Comparison of ENCODE assay signal across 11 mouse cellular contexts in the genomic region with DNA sequence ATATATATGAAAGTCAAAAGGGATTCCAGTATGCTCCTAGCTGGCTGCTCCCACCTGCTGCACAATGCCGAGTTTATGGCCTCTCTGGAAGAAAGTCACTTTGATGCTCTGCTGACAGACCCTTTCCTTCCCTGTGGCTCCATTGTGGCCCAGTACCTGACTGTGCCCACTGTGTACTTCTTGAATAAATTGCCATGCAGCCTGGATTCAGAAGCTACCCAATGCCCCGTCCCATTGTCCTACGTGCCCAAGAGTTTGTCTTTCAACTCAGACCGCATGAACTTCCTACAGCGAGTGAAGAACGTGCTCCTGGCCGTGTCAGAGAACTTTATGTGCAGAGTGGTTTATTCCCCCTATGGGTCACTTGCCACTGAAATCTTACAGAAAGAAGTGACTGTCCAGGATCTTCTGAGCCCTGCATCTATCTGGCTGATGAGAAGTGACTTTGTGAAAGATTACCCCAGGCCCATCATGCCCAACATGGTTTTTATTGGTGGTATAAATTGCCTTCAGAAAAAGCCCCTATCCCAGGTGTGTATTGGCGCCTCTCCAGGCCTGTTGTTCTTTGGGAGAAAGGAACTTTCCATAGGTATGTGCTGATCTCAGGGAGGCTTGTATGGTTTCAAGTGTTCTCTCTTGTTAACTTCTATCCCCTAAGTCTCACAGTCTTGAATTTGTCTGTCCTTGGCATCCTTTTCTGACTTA. TPM values are rescaled to one million over a fixed set of nuclear protein-coding genes. Genes with fewer than 3 reads are reported as not detected.
DNase-seq lines count a peak whose midpoint lies in the region; ATAC-seq and TF ChIP-seq lines count a peak whose summit lies in the region.
"Had no signal": no experiment of that assay in that cellular context is flagged by ENCODE, and none has a peak within 500 bp of the region (broad histone marks: within the 10 kb centered on the region; RNA-seq: fewer than 3 reads in every experiment).

No protein-coding gene starts in this region.

- TF ChIP-seq POLR2A in heart, adult 2 months (IDR thresholded peaks at IDR 0.05; ENCODE audit: insufficient read depth, low read depth, low read length) = no peak

- H3K4me2 ChIP-seq in forebrain, postnatal 0 days (ENCODE audit: low read depth) = no peak overlapping the region
- no peak overlapping the region for H3K4me2 ChIP-seq in midbrain, embryonic 11.5 days
- H3K4me2 ChIP-seq: embryonic facial prominence, embryonic 12.5 days had no signal

- intact Hi-C loops in heart, adult 2 months (cut with DNase I) = no loop called here

- 0 out of 2 replicates have a peak, but pooled peaks have one; percentile 12 for ATAC-seq in forebrain, postnatal 0 days
- peak; percentile 18; the same call in 1 of the 2 replicates for ATAC-seq in midbrain, embryonic 11.5 days (ENCODE audit: low FRiP score)
- ATAC-seq: Patski had no signal

- no peaks in the 10 kb centered on the region for H3K36me3 ChIP-seq in heart, adult 2 months (ENCODE audit: control insufficient read depth, insufficient read depth, low read length)
- no peaks in the 10 kb centered on the region for H3K36me3 ChIP-seq in forebrain, postnatal 0 days (ENCODE audit: insufficient read depth)
- H3K36me3 ChIP-seq in midbrain, embryonic 11.5 days (ENCODE audit: control insufficient read depth, insufficient read depth, low read length) = no peaks in the 10 kb centered on the region
- H3K36me3 ChIP-seq: embryonic facial prominence, embryonic 12.5 days had no signal

- H3K9ac ChIP-seq in heart, adult 2 months (ENCODE audit: low read depth, low read length) = no peak overlapping the region
- H3K9ac ChIP-seq in forebrain, postnatal 0 days = no peak overlapping the region
- no peak overlapping the region for H3K9ac ChIP-seq in midbrain, embryonic 11.5 days (ENCODE audit: low read length)
- H3K9ac ChIP-seq: embryonic facial prominence, embryonic 12.5 days had no signal

- H3K4me3 ChIP-seq in heart, adult 2 months = no peak overlapping the region
- no peak overlapping the region for H3K4me3 ChIP-seq in forebrain, postnatal 0 days (ENCODE audit: low read depth, low read length)
- no peak overlapping the region for H3K4me3 ChIP-seq in midbrain, embryonic 11.5 days (ENCODE audit: low read depth, low read length)
- H3K4me3 ChIP-seq: embryonic facial prominence, embryonic 12.5 days had no signal

- no peaks in the 10 kb centered on the region for H3K27me3 ChIP-seq in heart, adult 2 months (ENCODE audit: control insufficient read depth, insufficient read depth, low read length)
- no peaks in the 10 kb centered on the region for H3K27me3 ChIP-seq in forebrain, postnatal 0 days (ENCODE audit: insufficient read depth, low read length)
- H3K27me3 ChIP-seq in midbrain, embryonic 11.5 days (ENCODE audit: control insufficient read depth, insufficient read depth, low read length) = no peaks in the 10 kb centered on the region
- H3K27me3 ChIP-seq: embryonic facial prominence, embryonic 12.5 days; Patski had no signal

- TF ChIP-seq EP300 in heart, adult 2 months (IDR thresholded peaks at IDR 0.05; ENCODE audit: insufficient read depth, low read depth, low read length) = no peak

- WGBS in heart, adult 2 months = 56% methylated on average over 8 of the region's 8 CpGs
- 63% methylated on average over 8 of the region's 8 CpGs for WGBS in forebrain, postnatal 0 days
- WGBS in midbrain, embryonic 11.5 days = 60% methylated on average over 8 of the region's 8 CpGs

- H3K27ac ChIP-seq in heart, adult 2 months = no peak overlapping the region
- H3K27ac ChIP-seq in forebrain, postnatal 0 days (ENCODE audit: low read depth, low read length) = no peak overlapping the region
- no peak overlapping the region for H3K27ac ChIP-seq in midbrain, embryonic 11.5 days (ENCODE audit: low read depth, low read length)
- H3K27ac ChIP-seq: embryonic facial prominence, embryonic 12.5 days had no signal

- peak; percentile 3 to 6 for DNase-seq in heart, adult 9 months (ENCODE audit: low spot score in 2 of 2)
- no peak for DNase-seq in heart, adult 2 months
- peak; percentile 16 for DNase-seq in A20 (ENCODE audit: low read depth, low spot score)
- peak; percentile 1 for DNase-seq in forebrain, postnatal 0 days
- peak; percentile 82 for DNase-seq in midbrain, embryonic 11.5 days (ENCODE audit: low spot score, missing footprints)
- no peak for DNase-seq in thymus, postnatal 4 days
- no peak for DNase-seq in right cerebral cortex, postnatal 10 days (ENCODE audit: low spot score in 2 of 2)
- DNase-seq in thymus, postnatal 10 days (ENCODE audit: low spot score in 2 of 2) = no peak

- TF ChIP-seq CTCF in heart, adult 2 months (IDR thresholded peaks at IDR 0.05) = no peak
- no peak for TF ChIP-seq CTCF in forebrain, postnatal 0 days (IDR thresholded peaks at IDR 0.05; ENCODE audit: low read depth)

- H3K79me2 ChIP-seq in heart, adult 2 months (replicated peaks; ENCODE audit: control insufficient read depth, insufficient read depth, low read length) = no peaks in the 10 kb centered on the region

- no peaks in the 10 kb centered on the region for H3K4me1 ChIP-seq in heart, adult 2 months (ENCODE audit: control insufficient read depth, insufficient read depth, low read length)
- H3K4me1 ChIP-seq in forebrain, postnatal 0 days (ENCODE audit: insufficient read depth) = no peaks in the 10 kb centered on the region
- no peaks in the 10 kb centered on the region for H3K4me1 ChIP-seq in midbrain, embryonic 11.5 days (ENCODE audit: control insufficient read depth, insufficient read depth, low read length)
- H3K4me1 ChIP-seq: embryonic facial prominence, embryonic 12.5 days had no signal

- H3K9me3 ChIP-seq in forebrain, postnatal 0 days (ENCODE audit: low read length) = peaks cover 61% of the 10 kb centered on the region
- H3K9me3 ChIP-seq in midbrain, embryonic 11.5 days (ENCODE audit: control insufficient read depth, low read length) = peaks cover 59% of the 10 kb centered on the region

RNA-seq across cellular contexts. Expression of a gene that starts 0.7 kb away (rescaled TPM):
- not detected for total RNA-seq in heart, adult 2 months (2021)
- polyA plus RNA-seq in heart, adult 2 months (2012; rRNA removed) = 0.32 TPM in 1 of 2 replicates, not detected in the other
- 0.14 TPM in 1 of 2 replicates, not detected in the other for total RNA-seq in forebrain, postnatal 0 days (2014; rRNA removed)
- polyA plus RNA-seq in forebrain, postnatal 0 days (2015; fragmentation: Nextera tagmentation; extraction: Ambion mirVana) = not detected in 2 replicates
- not detected in 2 replicates for polyA plus RNA-seq in midbrain, embryonic 11.5 days (2014; fragmentation: Nextera tagmentation; extraction: Ambion mirVana)
- total RNA-seq: left cerebral cortex, postnatal 10 days had no signal
- polyA plus RNA-seq: embryonic facial prominence, embryonic 12.5 days had no signal

RNA-seq across cellular contexts. Expression of a gene that starts 6.9 kb away (rescaled TPM):
- total RNA-seq in heart, adult 2 months (2021) = under 1 TPM in 1 of 2 experiments, not detected in 1; 0.23 TPM
- polyA plus RNA-seq in heart, adult 2 months (2012; rRNA removed) = 0.53 and 0.66 TPM in 2 replicates
- total RNA-seq in forebrain, postnatal 0 days (2014; rRNA removed) = 5.3 and 6.6 TPM in 2 replicates
- polyA plus RNA-seq in forebrain, postnatal 0 days (2015; fragmentation: Nextera tagmentation; extraction: Ambion mirVana) = 10.7 and 12.4 TPM in 2 replicates
- 13.4 and 15.4 TPM in 2 replicates for polyA plus RNA-seq in midbrain, embryonic 11.5 days (2014; fragmentation: Nextera tagmentation; extraction: Ambion mirVana)
- polyA plus RNA-seq: Patski had no signal

RNA-seq across cellular contexts. Expression of a gene that starts 12.1 kb away (rescaled TPM):
- not detected for total RNA-seq in heart, adult 2 months (2021)
- not detected in 2 replicates for polyA plus RNA-seq in heart, adult 2 months (2012; rRNA removed)
- total RNA-seq in forebrain, postnatal 0 days (2014; rRNA removed) = not detected in 2 replicates
- not detected in 2 replicates for polyA plus RNA-seq in forebrain, postnatal 0 days (2015; fragmentation: Nextera tagmentation; extraction: Ambion mirVana)
- polyA plus RNA-seq in midbrain, embryonic 11.5 days (2014; fragmentation: Nextera tagmentation; extraction: Ambion mirVana) = not detected in 2 replicates
- polyA plus RNA-seq: embryonic facial prominence, embryonic 12.5 days had no signal

RNA-seq across cellular contexts. Expression of a gene that starts 14.3 kb away (rescaled TPM):
- total RNA-seq in heart, adult 2 months (2021) = under 1 TPM in 1 of 2 experiments, not detected in 1; 0.13 TPM
- 0.06 TPM in 2 replicates for polyA plus RNA-seq in heart, adult 2 months (2012; rRNA removed)
- total RNA-seq in forebrain, postnatal 0 days (2014; rRNA removed) = 0.23 TPM in 1 of 2 replicates, not detected in the other
- polyA plus RNA-seq in forebrain, postnatal 0 days (2015; fragmentation: Nextera tagmentation; extraction: Ambion mirVana) = 0.35 and 0.36 TPM in 2 replicates
- 1.6 and 1.7 TPM in 2 replicates for polyA plus RNA-seq in midbrain, embryonic 11.5 days (2014; fragmentation: Nextera tagmentation; extraction: Ambion mirVana)

RNA-seq across cellular contexts. Expression of a gene that starts 46.7 kb away (rescaled TPM):
- not detected for total RNA-seq in heart, adult 2 months (2021)
- not detected in 2 replicates for polyA plus RNA-seq in heart, adult 2 months (2012; rRNA removed)
- total RNA-seq in forebrain, postnatal 0 days (2014; rRNA removed) = not detected in 2 replicates
- not detected in 2 replicates for polyA plus RNA-seq in forebrain, postnatal 0 days (2015; fragmentation: Nextera tagmentation; extraction: Ambion mirVana)
- not detected in 2 replicates for polyA plus RNA-seq in midbrain, embryonic 11.5 days (2014; fragmentation: Nextera tagmentation; extraction: Ambion mirVana)
- total RNA-seq: left cerebral cortex, postnatal 10 days had no signal
- polyA plus RNA-seq: embryonic facial prominence, embryonic 12.5 days; Patski had no signal

Comparison
In these comparisons a context has a peak if more than half of its experiments do, and no peak if none do; other contexts are left out.
1. DNase-seq: peak in heart, adult 9 months (2 of 2), A20 (single experiment), forebrain, postnatal 0 days (single experiment) and midbrain, embryonic 11.5 days (single experiment); none in heart, adult 2 months (0 of 2), thymus, postnatal 4 days (single experiment), right cerebral cortex, postnatal 10 days (0 of 2) and thymus, postnatal 10 days (0 of 2).